Mouse (Mus musculus) gastrocnemius, adult 18-20 months (tissue): ENCODE measurements around the gene Gm20388. TPM values are rescaled to one million over a fixed set of nuclear protein-coding genes. Genes with fewer than 3 reads are reported as not detected.

ENCODE experiments used
- DNase-seq: peaks from one replicate; pipeline ENCODE4 v3.0.0; 2021; ENCODE audit warnings: low spot score
- total RNA-seq, 2 experiments: library from RNA; stranded (reverse); gene quantifications; 2 replicates each; pipeline ENCODE4 v1.2.3; 2021

Gene Gm20388
- total RNA-seq, 2 experiments from 2014 or later, result 10.5 to 12.3 TPM

- no peak for DNase-seq
Measured at GRCm38 (mm10) chr8:122076183-122076842, 2165.7 kb downstream of the Gm20388 start.

GRCm38 (mm10) chr8:122078321-122078720 is 2167.7 kb downstream of the Gm20388 start:
- no peak for DNase-seq

- peak; percentile 53 for DNase-seq
Measured at GRCm38 (mm10) chr8:122079093-122079492, 2168.5 kb downstream of the Gm20388 start.

GRCm38 (mm10) chr8:122080347-122080746 is 2169.7 kb downstream of the Gm20388 start:
- no peak for DNase-seq

GRCm38 (mm10) chr8:122083401-122083800 is 2172.8 kb downstream of the Gm20388 start:
- no peak for DNase-seq

- DNase-seq, result no peak
Measured at GRCm38 (mm10) chr8:122084145-122084544, 2173.5 kb downstream of the Gm20388 start.

GRCm38 (mm10) chr8:122084726-122085410 is 2174.2 kb downstream of the Gm20388 start:
- DNase-seq, result no peak

- DNase-seq, result no peak
Measured at GRCm38 (mm10) chr8:122086064-122086463, 2175.4 kb downstream of the Gm20388 start.

- peak; percentile 43 for DNase-seq
Measured at GRCm38 (mm10) chr8:122088631-122089030, 2178.0 kb downstream of the Gm20388 start.

- DNase-seq, result no peak
Measured at GRCm38 (mm10) chr8:122089186-122089700, 2178.6 kb downstream of the Gm20388 start.

- DNase-seq, result no peak
Measured at GRCm38 (mm10) chr8:122092476-122092875, 2181.8 kb downstream of the Gm20388 start.

- DNase-seq, result no peak
Measured at GRCm38 (mm10) chr8:122098766-122099165, 2188.1 kb downstream of the Gm20388 start.

GRCm38 (mm10) chr8:122099711-122100220 is 2189.1 kb downstream of the Gm20388 start:
- DNase-seq, result no peak

GRCm38 (mm10) chr8:122101816-122102215 is 2191.2 kb downstream of the Gm20388 start:
- no peak for DNase-seq

- no peak for DNase-seq
Measured at GRCm38 (mm10) chr8:122102286-122102685, 2191.6 kb downstream of the Gm20388 start.

GRCm38 (mm10) chr8:122103241-122103640 is 2192.6 kb downstream of the Gm20388 start:
- no peak for DNase-seq

GRCm38 (mm10) chr8:122104658-122105057 is 2194.0 kb downstream of the Gm20388 start:
- no peak for DNase-seq

GRCm38 (mm10) chr8:122106270-122106669 is 2195.6 kb downstream of the Gm20388 start:
- peak; percentile 45 for DNase-seq

- peak; percentile 31 for DNase-seq
Measured at GRCm38 (mm10) chr8:122110240-122110866, 2199.7 kb downstream of the Gm20388 start.

GRCm38 (mm10) chr8:122110867-122111253 is 2200.2 kb downstream of the Gm20388 start:
- peak; percentile 67 for DNase-seq

GRCm38 (mm10) chr8:122111745-122112144 is 2201.1 kb downstream of the Gm20388 start:
- DNase-seq, result peak; percentile 57
